Mouse (Mus musculus): ENCODE data around the gene Tas2r134. TPM values are rescaled to one million over a fixed set of nuclear protein-coding genes. Genes with fewer than 3 reads are reported as not detected.

The Tas2r134 gene
- total RNA-seq, 2 experiments from 2014 or later: not detected

DNA sequence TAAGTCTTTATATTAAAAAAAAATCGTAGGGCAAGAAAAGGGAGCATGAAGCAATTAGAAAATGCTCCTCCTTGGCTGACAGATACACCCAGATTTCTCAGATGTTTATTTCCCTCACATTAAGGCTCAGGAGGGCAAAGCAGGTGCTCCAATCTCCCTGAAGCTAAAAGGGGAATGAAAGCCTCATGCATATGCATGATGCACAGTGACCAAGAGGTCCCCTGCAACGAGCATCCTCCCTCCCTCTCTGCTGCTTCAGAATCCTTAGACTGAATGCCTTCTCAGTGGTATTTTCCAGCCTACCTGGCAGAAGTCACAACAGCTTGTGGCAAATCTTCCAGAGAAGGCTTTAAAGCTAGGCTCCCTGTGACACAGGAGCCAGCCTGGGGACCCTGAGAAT lies 16.4 kb upstream of the Tas2r134 start:
- DNase-seq (ENCODE audit: extremely low spot score in 1 of 2, low spot score in 2 of 2): no peak
- Histone ChIP-seq H3K27ac (no peak overlapping the region), H3K4me3 (no peak overlapping the region)
- no peak for TF ChIP-seq CTCF (IDR thresholded peaks at IDR 0.05)
- intact Hi-C loops (cut with DNase I): no loop called here

- TF ChIP-seq CTCF (IDR thresholded peaks at IDR 0.05): no peak
- no peak overlapping the region for H3K27ac ChIP-seq
These were observed 13.6 kb upstream of the Tas2r134 start for GRCm38 (mm10) chr2:51613716-51614115.

GRCm38 (mm10) chr2:51621931-51622330 lies 5.4 kb upstream of the Tas2r134 start:
- DNase-seq (ENCODE audit: extremely low spot score in 1 of 2, low spot score in 2 of 2): no peak
- H3K27ac ChIP-seq: no peak overlapping the region
- intact Hi-C loops (cut with DNase I): no loop called here
- H3K4me3 ChIP-seq: no peak overlapping the region
- no peak for TF ChIP-seq CTCF (IDR thresholded peaks at IDR 0.05)

More at GRCm38 (mm10) chr2:51613716-51614115, 13.6 kb upstream of the Tas2r134 start:
- no peak for DNase-seq (ENCODE audit: extremely low spot score in 1 of 2, low spot score in 2 of 2)
- intact Hi-C loops (cut with DNase I): no loop called here
- H3K4me3 ChIP-seq: no peak overlapping the region

DNA sequence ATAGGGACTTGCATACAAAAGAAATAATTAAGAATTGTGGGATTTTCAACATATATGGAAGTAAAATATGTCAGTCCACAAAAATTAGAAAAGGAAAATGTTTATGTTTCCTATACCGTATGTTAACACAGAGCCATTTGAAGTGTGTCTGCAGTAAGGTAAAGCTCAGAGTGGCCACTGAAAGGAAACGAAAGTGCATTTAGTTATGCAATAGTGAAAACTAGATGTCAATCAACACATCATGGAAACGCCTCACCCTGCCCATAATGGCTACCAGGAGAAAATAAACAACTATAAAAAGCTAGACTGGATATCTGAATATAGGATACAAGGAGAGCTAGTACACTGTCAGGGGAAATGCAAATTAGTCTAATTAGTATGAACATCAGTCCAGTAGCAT lies 1.3 kb upstream of the Tas2r134 start:
- Histone ChIP-seq H3K27ac (no peak overlapping the region), H3K4me3 (no peak overlapping the region)
- intact Hi-C loops (cut with DNase I): no loop called here
- no peak for TF ChIP-seq CTCF (IDR thresholded peaks at IDR 0.05)
- DNase-seq (ENCODE audit: extremely low spot score in 1 of 2, low spot score in 2 of 2): no peak

DNA sequence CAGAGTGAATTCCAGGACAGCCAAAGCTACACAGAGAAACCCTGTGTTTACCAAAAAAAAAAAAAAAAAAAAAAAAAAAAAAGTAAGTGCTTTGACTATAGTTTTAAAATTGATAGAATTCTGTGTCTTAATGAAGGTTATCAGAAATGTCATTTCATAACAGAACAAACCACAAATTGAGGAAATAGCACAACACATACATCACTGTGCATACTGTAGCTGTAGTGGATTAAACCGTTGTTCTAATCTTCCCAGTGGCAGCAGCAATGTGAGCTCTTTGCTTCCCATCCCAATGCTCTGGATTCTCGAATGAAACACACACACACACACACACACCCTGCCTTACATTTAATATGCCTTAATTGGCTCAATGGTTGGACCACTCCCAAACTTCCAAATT lies 4.1 kb downstream of the Tas2r134 start:
- intact Hi-C loops (cut with DNase I): no loop called here
- DNase-seq (ENCODE audit: extremely low spot score in 1 of 2, low spot score in 2 of 2): no peak
- Histone ChIP-seq H3K4me3 (no peak overlapping the region), H3K27ac (no peak overlapping the region)
- TF ChIP-seq CTCF (IDR thresholded peaks at IDR 0.05): no peak

GRCm38 (mm10) chr2:51637681-51638080 lies 10.4 kb downstream of the Tas2r134 start:
- DNase-seq (ENCODE audit: extremely low spot score in 1 of 2, low spot score in 2 of 2): no peak
- no peak for TF ChIP-seq CTCF (IDR thresholded peaks at IDR 0.05)
- H3K27ac ChIP-seq: no peak overlapping the region
- intact Hi-C loops (cut with DNase I): no loop called here
- no peak overlapping the region for H3K4me3 ChIP-seq

DNA sequence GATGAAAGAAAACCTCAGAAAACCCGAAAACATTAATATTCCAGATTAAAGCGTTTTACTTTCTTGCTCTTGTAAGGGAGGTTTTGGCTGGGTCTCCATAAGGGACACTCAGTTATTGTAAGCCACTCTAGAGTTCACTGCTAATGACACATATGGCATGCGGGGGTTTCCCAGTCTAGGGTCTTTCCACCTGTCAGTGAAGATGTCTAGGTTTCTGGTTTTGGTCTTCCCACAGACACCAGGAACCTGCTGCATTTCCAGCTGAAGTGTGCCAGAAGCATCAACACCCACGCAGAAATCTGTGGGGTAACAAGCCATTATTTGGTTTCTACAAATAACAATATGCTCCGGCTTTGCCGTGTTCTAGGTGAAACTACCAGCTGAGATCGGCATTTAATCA lies 14.3 kb downstream of the Tas2r134 start:
- TF ChIP-seq CTCF (IDR thresholded peaks at IDR 0.05): no peak
- intact Hi-C loops (cut with DNase I): no loop called here
- Histone ChIP-seq H3K4me3 (no peak overlapping the region), H3K27ac (no peak overlapping the region)
- DNase-seq (ENCODE audit: extremely low spot score in 1 of 2, low spot score in 2 of 2): no peak

DNA sequence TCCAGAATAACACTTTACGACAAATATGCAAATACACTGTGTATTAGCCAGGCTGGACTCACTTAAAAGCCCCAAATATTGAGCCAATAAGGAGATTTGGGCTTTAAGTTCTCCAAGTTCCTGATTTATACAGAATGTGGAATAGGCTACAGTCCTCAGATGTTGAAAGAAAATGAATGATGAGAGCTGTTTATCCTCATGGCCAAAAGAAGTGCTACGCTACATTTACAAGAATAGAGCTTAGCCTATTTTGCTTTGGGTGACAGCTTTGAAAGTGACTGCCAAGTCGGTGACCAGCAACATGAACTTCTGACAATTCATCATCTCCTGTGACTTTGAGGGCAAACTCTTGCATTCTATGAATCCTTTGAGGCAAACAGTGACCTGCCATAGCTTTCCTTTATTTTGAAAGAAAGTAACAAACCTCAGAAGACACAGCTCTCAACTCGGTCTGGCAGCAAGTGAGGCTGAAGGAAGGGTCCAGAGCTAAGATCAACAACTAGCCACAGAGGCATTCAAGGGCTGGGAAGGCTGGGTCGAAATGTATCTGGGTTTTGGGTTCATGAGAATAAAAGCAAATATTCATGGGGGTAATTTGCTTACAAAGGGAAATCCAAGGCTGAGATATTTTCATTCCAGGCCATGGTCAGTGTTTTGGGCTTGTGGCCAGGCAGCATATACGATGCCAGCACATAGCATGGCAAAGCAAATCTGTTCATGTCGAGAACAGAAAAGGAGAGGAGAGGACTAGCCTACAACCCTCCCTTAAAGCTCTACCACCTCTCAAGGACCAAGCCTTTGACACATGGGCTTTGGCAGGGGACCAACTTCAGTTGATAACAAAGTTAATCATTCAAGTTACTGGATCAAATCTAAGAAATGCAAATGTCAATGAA lies 16.2 kb downstream of the Tas2r134 start:
- TF ChIP-seq CTCF (IDR thresholded peaks at IDR 0.05): no peak
- intact Hi-C loops (cut with DNase I): no loop called here
- DNase-seq (ENCODE audit: extremely low spot score in 1 of 2, low spot score in 2 of 2): no peak

DNA sequence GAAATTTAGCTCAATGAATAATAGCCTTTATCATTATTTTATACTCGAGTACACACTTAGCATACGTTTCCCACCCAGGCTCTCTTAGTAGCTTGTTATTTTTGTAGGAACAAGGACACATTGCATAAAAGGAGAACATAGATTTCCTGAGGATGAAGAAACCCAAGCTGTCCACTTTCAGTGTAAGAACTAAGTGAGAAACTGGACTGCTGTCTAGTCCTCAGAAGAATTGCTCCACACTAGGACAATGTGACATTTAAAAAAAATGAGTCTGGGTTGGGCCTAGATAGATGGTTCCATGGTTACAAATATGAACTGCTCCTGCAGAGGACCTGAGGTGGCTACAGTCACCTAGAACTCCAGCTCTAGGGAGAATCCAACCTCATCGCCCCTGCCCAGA lies 20.7 kb downstream of the Tas2r134 start:
- TF ChIP-seq CTCF (IDR thresholded peaks at IDR 0.05): no peak
- intact Hi-C loops (cut with DNase I): no loop called here
- DNase-seq (ENCODE audit: extremely low spot score in 1 of 2, low spot score in 2 of 2): no peak
- Histone ChIP-seq H3K27ac (no peak overlapping the region), H3K4me3 (no peak overlapping the region)

More for the DNA sequence above, 16.2 kb downstream of the Tas2r134 start:
- H3K27ac ChIP-seq: no peak overlapping the region
- no peak overlapping the region for H3K4me3 ChIP-seq

- Histone ChIP-seq H3K27ac (no peak overlapping the region), H3K4me3 (no peak overlapping the region)
- no peak for DNase-seq (ENCODE audit: extremely low spot score in 1 of 2, low spot score in 2 of 2)
- TF ChIP-seq CTCF (IDR thresholded peaks at IDR 0.05): no peak
- intact Hi-C loops (cut with DNase I): no loop called here
These were observed 22.6 kb downstream of the Tas2r134 start for GRCm38 (mm10) chr2:51649887-51650286.

DNA sequence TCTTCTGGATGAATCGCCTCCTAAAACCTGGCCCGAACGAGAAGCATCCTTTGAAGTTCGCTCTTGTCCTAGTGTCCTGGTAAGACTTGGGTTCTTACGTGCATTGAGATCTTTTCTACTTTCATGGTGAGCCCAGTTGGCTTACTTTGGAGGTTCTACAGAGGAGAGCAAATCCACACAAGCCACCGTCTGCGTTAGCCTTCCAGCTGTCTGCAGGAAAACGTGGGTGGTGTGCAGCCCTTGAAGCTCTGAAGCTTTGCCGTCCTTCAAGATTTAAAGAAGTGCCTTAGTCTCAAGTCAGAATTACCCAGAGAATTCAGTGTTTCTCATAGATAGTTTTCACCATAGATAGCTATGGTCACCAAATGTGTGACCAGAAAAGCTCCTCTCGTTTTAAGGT lies 24.8 kb downstream of the Tas2r134 start:
- intact Hi-C loops (cut with DNase I): no loop called here
- no peak for TF ChIP-seq CTCF (IDR thresholded peaks at IDR 0.05)
- no peak for DNase-seq (ENCODE audit: extremely low spot score in 1 of 2, low spot score in 2 of 2)
- H3K27ac ChIP-seq: no peak overlapping the region
- H3K4me3 ChIP-seq: no peak overlapping the region

DNA sequence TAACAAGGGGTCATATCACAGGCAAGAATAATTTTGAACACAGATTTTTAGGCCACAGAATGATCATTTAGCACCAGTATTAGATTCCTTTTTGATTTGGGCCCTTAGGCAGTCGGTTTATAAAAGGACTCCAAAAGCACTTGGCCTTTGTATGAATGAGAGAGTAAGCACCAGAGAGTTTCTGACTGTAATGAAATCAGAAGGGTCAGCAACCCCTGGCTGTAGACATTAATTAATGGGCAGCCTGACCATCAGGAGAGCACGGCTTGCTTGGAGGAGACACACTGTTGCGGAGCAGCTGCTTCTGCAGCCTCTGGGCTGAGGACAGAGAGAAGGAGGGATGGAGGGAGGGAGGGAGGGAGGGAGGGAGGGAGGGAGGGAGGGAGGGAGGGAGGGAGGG lies 30.4 kb downstream of the Tas2r134 start:
- intact Hi-C loops (cut with DNase I): loop anchor here (5.0 kb wide), 1 partner anchor 55 kb away; no protein-coding TSS in a partner anchor
- TF ChIP-seq CTCF (IDR thresholded peaks at IDR 0.05): no peak

DNA sequence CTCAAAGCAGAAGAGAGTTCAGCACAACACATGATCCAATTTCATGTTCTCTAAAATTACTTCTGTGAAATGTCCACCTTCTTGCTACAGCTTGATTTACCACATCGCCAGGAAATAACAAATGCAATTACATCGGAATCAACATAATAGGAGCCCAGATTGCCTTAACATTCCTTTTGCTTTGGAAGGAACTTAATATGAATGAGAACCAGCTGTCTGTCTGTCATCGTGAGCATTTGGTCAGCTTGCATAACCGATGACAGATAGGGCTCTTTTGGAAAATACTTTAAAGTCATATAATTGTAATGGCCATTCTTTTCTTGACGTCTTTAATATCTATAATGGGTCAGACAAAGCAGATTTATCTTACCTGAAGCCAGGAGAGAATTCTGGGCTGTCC lies 31.0 kb downstream of the Tas2r134 start:
- DNase-seq (ENCODE audit: extremely low spot score in 1 of 2, low spot score in 2 of 2): no peak
- no peak overlapping the region for H3K4me3 ChIP-seq

More for the DNA sequence above, 30.4 kb downstream of the Tas2r134 start:
- Histone ChIP-seq H3K27ac (no peak overlapping the region), H3K4me3 (no peak overlapping the region)
- DNase-seq (ENCODE audit: extremely low spot score in 1 of 2, low spot score in 2 of 2): no peak

More for the DNA sequence above, 31.0 kb downstream of the Tas2r134 start:
- intact Hi-C loops (cut with DNase I): loop anchor here (5.0 kb wide), 1 partner anchor 54 kb away; no protein-coding TSS in a partner anchor
- H3K27ac ChIP-seq: no peak overlapping the region
- TF ChIP-seq CTCF (IDR thresholded peaks at IDR 0.05): no peak

Data from left cerebral cortex, adult 2 months (tissue).